Mouse (Mus musculus) T-helper 1 cell (primary cell): ENCODE measurements around the gene Nudc.

Experiments used
- in situ Hi-C: fragments of 300-600 bp; cut with MboI, MseI; formaldehyde crosslinking; loops from one replicate; pipeline ENCODE4 v1.15.1; 2025; ENCODE audit warnings: high pct_unique_total_duplicates

Nudc gene

DNA sequence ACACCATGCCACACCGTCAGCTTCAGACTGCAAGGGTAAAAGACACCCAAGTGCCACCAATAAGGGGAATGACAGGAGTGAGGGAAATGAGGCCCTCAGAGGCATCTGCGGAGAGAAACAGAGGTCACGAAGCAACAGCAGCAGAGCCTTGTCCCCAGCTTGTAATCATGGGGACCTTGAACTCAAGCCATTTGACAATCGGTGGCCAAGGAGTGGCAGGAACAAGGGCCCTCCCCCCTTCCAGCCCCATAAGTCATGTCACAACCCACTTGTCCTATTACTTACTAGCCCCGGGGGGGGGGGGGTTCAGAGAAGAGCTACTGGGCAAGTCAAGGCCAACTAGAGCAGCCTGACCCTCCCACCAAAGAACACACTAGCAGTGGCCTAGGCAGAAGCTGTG lies 9.1 kb downstream of the Nudc start:
- in situ Hi-C loops = no loop called here

DNA sequence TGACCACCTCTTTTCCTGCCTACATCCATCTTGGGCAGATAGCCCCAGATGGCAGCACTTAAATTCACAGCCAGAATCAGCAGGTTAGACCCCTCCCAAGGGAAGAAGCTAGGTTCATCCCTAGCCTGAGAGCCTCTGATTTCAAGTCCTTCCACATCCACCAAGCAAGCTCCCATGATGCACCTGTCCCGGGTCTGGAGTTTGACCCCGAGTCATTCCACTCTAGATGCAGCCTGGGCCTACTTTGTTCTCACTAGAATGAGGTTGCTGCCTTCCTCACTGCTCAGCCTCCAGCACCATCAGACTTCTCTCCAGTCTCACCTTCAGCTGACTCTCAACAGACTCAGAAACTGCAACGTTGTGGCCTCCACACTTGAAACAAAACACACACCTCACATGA lies 9.7 kb downstream of the Nudc start:
- in situ Hi-C loops = no loop called here

DNA sequence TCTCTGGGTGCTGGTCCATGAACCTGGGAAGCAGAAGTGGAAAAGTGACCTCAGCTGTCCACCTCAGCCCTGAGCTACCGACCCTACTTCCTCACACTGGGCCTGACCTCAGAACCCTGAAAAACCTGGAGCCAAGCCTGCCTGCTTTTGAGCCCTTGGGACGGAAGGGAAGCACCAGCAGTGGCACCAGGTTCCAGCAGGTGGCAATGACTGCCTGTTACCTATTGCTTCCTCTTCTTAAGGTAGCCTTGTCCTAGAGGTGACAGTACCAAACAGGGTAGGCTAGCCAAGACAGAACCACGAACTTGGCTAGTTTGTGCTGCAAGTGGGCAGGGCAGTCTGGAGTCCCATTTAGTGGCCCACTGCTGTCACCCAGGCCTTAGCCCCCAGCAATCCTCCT lies 13.0 kb downstream of the Nudc start:
- in situ Hi-C loops = no loop called here

DNA sequence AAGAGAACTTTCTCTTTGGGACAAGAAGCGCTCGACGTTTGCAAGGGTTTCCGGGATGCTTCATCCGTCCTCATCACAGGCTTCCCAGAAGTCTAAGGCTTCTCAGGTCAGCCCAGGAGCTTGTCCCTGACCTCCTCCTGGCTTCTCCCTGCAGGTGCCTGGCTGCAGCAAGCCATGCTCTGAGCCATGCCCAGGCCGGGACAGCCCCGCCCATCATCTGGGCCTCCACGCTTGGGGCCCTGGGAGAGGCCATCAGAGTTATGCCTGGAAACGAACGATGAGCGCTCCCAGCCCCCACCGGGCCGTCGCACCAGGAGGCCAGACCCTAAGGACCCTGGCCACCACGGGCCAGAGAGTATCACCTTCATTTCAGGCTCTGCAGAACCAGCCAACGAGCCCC lies 18.0 kb downstream of the Nudc start:
- in situ Hi-C loops = no loop called here

DNA sequence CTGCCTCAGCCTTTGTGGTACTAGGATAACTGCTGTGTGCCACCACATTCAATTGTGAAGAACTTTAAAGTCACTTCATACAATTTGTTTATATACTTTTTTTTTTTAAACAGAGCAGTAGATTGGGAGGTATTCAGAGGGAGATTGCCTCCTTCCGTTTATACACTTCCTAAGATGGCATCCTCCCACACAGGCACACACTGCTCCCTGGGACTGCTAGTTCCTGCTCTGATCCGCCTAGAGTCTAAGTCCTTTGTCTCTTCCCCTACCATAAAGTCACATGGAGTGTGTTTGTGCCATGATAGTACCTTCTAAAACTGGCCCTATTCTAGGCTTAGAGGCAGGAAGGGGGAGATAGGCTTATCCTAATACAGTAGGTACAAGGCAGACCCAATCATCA lies 24.3 kb downstream of the Nudc start:
- in situ Hi-C loops = no loop called here

DNA sequence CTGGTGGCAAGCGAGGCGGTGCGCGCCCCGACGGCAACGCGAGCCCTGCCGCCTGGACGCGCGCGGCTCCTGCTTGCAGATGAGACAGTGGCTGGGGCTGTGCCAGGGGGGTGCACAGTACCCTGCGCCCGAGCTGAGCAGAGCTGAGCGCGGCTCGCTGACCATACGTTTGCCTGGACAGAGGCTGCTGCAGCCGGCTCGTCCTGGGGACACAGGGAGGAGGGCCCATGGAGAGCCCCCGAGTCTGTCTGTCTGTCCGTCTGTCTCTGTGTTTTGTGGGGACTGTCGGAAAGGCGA lies 26.5 kb downstream of the Nudc start:
- in situ Hi-C loops = no loop called here

DNA sequence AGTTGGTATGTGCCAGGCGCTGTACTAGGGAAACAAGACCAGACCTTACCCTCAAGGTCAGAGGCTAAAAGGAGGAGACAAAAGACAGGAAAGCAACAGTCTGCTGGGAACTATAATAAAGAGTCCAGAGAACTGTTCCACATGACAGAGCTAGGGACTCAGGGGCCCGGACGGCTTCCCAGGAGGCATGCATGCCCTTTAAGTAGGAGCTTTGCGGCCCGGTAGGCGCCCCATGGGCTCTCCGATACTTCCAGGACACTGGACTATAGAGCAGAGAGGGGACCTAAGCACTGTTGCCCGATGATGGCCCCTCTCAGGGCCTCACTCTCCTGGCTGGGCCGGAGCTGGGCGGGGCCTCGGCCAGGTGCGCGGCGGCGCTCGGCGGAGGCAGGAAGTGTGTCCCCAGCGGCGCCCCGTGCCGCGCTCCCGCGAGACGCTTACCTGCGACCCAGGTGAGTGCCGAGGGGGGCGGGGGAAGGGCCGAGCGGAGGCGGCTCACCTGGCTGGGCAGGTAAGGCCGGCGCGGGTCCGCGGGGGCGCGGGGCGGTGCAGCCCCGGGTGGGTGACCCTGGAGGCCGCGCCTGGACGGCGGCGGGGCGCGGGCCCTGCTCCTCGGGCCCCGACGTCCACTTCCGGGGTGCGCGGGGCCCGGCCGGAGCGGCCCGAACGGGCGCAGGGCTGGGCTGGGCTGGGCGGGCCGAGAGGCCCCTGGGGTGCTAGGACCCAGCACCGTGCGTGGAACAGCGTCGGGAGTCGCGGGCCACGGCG lies 27.0 kb downstream of the Nudc start, which contains the start of gene Kdf1:
TSS of gene Kdf1 (plus strand) at position 363 of the 768 bp plus-strand sequence.
- in situ Hi-C loops = no loop called here

DNA sequence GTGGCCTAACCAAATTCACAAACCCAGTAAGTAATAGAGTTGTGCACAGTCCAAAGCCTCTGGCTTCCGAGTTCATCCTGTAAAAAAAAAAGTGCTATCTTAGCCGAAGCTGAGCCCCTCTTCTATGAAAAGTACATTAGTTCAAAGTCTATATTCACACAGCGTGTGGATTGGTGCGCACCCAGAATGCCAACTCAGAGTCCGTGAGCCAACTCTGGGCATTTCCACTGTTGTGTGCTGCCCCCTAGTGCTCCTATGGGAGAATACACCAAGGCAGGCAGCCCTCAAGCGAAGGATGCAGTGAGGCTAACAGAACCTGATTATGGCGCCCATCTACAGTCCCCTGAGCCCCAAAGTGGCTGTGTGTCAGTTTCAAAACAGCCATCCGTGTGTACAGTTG lies 32.8 kb downstream of the Nudc start:
- in situ Hi-C loops = loop anchor here (5.0 kb wide), 1 partner anchor 36 kb away; no protein-coding TSS in a partner anchor

DNA sequence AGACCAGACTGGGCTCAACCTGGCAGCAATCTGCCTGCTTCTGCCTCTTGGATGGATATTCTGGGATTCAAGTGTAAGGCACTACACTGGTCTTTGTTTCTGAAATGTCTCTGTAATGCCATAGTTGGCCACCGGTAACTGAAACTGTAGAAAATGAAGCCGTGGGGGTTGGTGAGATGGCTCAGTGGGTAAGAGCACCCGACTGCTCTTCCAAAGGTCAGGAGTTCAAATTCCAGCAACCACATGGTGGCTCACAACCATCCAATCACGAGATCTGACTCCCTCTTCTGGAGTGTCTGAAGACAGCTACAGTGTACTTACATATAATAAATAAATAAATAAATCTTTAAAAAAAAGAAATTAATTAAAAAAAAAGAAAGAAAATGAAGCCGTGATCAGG lies 33.3 kb downstream of the Nudc start:
- in situ Hi-C loops = loop anchor here (5.0 kb wide), 1 partner anchor 35 kb away; no protein-coding TSS in a partner anchor

DNA sequence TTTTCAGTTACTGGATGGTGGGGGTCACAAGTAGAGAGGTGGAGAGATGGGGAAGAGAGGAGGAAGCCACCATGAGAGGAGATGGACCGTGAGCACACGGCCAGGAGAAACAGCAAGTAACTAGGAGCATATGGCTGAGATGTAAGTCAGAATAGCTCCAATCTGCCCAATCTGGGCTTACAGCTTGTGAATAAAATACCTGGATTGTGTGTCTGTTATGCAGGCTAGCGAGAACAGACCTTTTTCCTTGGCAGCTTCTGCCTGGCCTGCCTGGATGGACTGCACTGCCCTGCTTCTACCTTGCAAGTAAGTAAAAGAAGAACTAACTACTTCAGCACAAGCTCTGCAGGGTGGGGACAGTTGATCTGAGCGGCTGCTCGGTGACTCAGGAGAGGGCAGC lies 34.7 kb downstream of the Nudc start:
- in situ Hi-C loops = loop anchor here (5.0 kb wide), 1 partner anchor 34 kb away; no protein-coding TSS in a partner anchor

DNA sequence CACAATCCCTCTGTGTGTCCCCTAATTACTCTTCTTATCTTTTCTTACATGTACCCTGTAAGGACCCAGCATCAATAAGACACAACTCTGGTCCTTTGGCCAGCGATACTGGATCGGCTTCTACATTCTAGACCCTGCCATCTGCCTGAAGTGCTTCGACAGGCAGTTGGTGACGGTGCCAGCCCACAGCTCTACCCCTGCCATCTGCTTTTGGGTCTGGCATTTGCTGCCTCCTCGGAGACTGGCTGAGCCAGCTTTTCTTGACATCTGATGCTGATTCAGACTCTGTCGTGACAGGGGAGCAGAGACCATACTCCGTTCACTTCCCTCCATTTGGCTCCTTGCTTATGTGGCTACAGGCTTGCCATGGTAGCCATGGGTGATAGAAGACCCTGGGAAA lies 36.8 kb downstream of the Nudc start:
- in situ Hi-C loops = loop anchor here (5.0 kb wide), 1 partner anchor 87 kb away; no protein-coding TSS in a partner anchor

DNA sequence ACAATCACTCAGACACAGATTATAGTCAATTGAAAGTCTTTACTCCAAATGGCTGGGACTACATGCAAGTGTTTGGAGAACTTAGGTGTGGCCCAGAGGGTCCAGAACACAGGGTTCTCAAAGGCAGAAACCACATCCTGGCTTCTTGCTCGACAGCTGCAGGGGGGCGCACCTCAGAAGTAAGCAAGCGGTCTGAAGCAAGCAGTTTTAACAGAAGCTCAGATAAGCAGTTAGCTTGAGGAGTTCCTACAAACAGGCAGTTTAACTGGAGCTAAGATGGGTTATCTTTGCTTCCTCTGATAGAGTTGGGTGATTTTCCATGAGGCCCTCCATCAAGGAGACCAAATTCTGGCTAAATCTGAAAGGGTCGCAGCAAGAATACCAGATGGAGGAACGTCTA lies 39.2 kb downstream of the Nudc start:
- in situ Hi-C loops = loop anchor here (5.0 kb wide), 1 partner anchor 84 kb away; no protein-coding TSS in a partner anchor

DNA sequence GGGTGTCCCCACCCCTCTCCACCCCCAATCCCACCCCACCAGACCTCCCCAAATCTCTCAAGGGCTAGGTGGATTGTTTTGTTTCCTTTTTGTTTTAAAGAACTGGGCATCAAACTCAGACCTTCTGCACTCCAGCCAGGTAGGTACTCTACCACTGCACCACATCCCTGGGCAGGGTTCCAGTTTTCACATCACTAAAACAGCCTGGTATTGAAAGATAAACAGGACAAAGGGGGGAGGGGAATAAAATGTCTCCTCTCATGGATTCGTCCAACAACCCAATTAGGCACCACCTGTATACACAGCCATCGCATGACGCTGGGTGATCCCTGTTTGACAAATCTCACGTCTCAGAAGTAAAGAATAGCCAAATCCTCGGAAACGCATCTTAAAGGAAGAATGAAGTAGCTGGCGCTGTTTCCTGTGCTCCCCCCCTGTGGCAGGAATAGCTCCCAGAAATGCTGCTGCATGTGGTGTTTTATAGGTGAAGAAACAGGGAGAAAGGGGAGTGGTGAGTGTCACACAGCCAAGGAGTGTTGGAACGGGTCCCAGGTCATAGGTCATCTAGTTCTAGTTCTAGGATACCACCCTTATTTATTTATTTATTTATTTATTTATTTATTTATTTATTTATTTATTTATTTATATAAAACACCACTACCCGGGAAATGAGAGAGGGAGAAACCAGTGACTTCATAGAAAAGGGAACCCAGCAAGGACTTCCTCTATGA lies 40.9 kb downstream of the Nudc start:
- in situ Hi-C loops = loop anchor here (5.0 kb wide), 1 partner anchor 83 kb away; no protein-coding TSS in a partner anchor

DNA sequence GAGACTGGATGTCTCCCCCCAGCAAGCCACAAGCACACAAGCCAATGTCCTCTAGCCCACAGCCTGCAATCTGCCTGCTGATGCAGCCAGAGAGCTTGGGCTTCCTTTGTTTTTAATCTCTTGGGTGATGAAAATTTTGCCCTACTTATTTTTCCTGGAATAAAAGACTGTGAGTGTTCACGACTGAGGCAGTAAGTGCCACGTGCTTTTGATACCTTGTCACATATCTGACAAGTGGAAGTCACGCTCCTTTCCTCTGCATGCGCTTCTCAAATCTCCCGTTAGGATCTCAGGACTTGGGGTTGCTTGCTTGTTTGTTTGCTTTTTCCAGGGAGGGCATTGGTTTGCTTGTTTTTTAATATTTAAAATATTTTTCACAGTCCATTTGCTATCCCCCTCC lies 41.5 kb downstream of the Nudc start:
- in situ Hi-C loops = no loop called here

DNA sequence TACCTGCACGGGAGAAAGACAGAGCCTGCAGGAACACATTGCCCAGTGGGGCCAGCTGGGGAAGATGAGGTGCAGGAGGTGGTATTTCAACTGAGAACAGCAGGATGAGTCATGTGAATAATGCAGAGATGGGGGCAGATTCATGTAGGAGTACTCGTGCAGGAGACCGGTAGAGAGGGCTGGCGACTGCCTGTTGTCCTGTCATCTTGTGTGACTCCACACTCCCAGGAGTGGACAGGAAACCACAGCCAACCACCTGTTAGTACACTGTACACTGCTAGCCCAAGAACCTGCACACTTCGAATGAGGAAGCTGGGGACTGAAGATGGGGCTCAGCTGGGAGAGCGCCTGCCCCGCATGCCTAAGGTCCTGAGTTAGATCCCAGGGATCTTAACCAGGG lies 44.3 kb downstream of the Nudc start:
- in situ Hi-C loops = no loop called here

DNA sequence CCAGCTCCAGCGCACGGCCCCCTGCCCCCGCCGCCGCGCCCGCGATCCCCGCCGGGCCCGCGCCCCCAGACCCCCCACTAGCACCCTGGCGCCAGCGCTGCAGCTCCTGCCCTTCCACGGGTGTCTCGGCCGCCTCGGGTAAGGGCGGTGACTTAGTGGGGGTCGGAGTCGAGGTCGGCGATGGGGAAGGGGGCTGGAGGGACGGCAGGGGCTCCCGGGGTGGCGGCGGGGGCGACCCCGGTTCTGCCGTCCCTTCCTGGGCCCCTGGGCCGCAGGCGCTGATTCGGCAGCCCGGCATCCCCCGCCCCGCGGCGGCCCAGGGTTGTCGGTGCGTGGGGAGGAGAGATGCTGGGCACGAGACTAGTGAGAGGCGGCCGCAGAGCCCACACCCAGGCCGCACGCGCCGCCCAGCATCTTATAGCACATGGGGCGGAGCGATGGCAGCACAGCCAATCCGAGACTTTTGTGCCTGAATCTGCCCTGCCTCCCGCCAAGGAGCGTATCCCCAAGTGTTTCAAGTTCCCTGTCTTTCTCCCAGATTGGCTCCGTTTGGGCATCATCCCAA lies 47.6 kb downstream of the Nudc start, which contains the start of gene Trnp1:
TSS of gene Trnp1 (minus strand) at position 391 of the 565 bp plus-strand sequence.
- in situ Hi-C loops = no loop called here

DNA sequence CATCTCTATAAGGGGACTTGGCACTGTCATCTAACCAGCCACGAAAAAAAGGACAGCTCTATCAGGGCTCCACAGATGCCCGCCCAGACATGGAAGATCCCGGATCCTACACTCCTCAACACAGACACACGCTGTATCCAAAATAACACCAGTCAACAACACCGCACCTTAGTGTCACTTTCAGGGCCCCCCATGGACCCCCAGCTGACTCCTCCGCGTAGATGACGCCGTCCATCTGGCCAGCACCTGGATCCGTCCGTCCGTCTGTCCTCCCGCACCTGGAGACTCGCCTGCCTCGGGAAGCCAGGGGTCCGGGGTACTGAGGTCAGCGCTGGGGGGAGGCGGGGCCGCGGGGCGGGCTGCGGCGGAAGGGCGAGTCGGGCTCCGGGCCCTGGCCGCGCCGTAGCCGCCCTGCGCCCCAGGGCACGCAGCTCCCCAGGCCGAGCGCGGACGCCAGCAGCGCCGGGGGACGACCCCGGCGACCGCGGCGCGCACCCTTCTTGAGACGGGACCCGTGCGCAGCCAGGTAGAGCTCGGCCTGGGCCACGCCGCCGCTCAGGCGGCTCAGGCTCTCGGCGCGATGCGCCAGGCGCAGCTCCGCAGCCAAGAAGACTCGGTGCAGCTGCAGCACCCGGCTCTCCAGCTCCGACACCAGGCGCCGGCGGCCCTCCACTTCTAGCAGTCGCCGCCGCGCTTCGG lies 48.2 kb downstream of the Nudc start:
- in situ Hi-C loops = no loop called here

DNA sequence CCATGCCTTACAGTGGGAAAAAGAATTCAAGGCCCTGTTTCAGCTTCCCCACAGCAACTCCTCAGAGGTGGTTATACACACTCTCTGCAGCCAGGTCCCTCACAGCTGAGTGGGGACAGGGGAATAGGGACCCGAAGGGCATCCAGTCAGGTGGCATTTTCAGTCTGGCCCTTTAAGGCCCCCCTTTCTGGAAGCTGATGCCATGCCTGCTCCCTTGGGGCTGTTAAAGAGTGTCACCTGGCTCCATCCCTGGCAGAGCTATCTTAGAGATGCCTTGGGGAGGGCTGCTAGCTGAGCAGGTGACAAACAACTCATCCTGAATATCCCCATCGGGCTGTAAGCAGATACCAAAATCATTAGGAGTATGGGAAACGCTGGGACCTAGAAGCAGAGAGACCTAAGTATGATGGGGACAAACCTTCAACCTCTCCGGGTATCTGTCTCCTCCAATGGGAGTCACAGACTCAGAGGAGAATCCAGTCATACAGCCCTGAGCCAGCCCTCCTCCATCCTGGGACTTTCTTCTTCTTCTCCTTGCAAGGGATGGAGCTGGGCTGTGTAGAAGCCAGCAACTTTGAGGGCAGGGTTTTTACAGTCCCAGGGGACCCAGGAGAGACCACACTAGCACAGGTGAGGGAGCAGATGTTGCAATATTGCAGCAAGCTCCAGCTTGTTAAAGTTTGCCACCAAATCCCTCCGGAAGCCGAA lies 48.9 kb downstream of the Nudc start:
- in situ Hi-C loops = no loop called here

DNA sequence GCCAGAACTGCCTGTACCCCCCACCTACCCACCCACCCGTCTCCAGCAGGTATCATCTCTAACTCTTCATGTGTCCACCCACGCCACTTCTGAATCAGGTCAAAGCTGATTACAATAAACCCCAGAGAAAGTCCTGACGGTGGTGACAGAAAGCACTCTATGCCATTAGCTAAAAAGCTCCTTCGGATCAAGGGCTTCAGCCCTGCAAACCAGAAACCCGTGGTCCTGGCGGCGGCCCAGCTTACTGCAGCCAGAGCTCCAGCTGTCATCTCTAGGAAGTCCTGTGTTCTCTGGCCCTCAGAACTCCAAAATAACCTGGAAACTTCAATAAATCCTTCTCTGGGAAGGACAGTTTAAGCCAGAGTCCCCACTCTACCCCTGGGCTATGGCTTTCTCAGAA lies 50.1 kb downstream of the Nudc start:
- in situ Hi-C loops = no loop called here

DNA sequence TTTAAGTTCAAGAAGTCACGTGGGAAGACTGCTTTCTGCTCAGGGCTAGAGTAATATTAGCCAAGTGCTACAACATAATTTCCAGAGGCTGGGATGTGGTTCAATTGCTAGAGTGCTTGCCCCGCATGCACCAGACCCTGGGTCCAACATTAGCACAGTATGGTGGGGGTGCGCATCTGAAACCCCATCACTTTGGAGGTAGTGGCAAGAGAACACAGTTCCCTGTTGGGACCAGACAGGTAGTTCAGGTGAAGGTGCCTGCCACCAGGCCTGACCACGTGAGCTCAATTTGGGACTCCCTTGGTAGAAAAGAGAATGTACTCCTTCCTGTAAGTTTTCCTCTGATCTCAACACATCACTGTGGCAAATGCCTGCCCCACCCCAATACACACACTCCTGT lies 50.9 kb downstream of the Nudc start:
- in situ Hi-C loops = no loop called here

DNA sequence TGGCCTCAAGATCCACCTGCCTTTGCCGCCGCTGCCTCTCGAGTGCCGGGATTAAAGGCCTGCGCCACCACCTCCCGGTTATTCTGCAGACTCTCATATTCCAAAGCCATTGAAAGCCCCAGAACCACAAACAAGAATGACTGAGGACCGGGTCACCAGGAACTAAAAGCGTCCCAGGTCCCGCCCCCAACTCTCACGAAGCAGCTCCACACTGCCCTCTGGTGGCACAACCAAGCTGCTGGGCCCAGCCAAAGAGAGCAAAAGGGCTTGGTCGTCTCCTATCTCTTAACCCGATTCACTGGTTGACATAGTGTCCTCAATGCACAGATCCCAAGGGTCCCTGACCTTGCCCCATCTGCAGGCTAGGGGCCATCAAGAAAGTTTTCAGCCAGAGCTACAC lies 51.4 kb downstream of the Nudc start:
- in situ Hi-C loops = no loop called here
